Comparison of ENCODE assay signal across 20 mouse cellular contexts in the genomic region with DNA sequence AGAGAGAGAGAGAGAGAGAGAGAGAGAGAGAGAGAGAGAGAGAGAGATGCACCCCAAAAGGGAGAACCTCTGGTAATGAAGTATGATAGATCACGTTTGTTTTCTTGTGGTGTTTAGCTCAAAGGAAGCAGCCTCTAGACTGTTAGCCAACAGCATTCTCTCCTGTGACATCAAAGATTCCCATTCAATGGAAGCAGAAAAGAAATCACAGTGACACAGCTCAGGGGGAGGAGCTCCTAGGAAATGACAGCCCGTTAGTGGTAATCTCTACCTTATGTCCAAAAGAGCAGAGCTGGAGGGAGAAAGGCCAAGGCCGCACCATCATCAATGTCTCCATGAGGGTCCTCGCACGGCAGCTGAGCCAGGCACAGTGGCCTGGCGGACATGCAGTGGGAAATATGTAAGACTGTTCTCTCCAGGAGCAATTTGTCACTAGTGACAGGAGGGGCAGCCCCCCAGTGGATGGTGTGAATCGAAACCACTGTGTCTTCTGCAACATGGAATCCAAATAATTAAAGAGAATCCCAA.
DNase-seq lines count a peak whose midpoint lies in the region; ATAC-seq lines count a peak whose summit lies in the region.
"Had no signal": no experiment of that assay in that cellular context is flagged by ENCODE, and none has a peak within 500 bp of the region (broad histone marks: within the 10 kb centered on the region; RNA-seq: fewer than 3 reads in every experiment).

No protein-coding gene starts in this region.

- H3K4me1 ChIP-seq in embryonic facial prominence, embryonic 11.5 days (ENCODE audit: control insufficient read depth, insufficient read depth, low read length): peaks cover 2% of the 10 kb centered on the region; the same call in 1 of the 2 replicates
- peaks cover 3% of the 10 kb centered on the region; the same call in 1 of the 2 replicates for H3K4me1 ChIP-seq in hindbrain, embryonic 11.5 days (replicated peaks; ENCODE audit: control insufficient read depth, insufficient read depth, low read length)
- peaks cover 18% of the 10 kb centered on the region for H3K4me1 ChIP-seq in midbrain, embryonic 14.5 days (ENCODE audit: control insufficient read depth, insufficient read depth, low read length)
- H3K4me1 ChIP-seq: liver, embryonic 15.5 days had no signal

- 44% methylated on average over 7 of the region's 7 CpGs for WGBS in embryonic facial prominence, embryonic 11.5 days
- 36% methylated on average over 7 of the region's 7 CpGs for WGBS in hindbrain, embryonic 11.5 days
- WGBS in midbrain, embryonic 14.5 days: 28% methylated on average over 7 of the region's 7 CpGs

- no peaks in the 10 kb centered on the region for H3K9me3 ChIP-seq in embryonic facial prominence, embryonic 11.5 days (replicated peaks; ENCODE audit: control insufficient read depth, low read length)
- no peaks in the 10 kb centered on the region for H3K9me3 ChIP-seq in hindbrain, embryonic 11.5 days (ENCODE audit: control insufficient read depth, low read length)
- no peaks in the 10 kb centered on the region for H3K9me3 ChIP-seq in midbrain, embryonic 14.5 days (ENCODE audit: control insufficient read depth, low read length)
- H3K9me3 ChIP-seq: heart, embryonic 12.5 days; limb, embryonic 12.5 days; liver, embryonic 15.5 days had no signal

- no peak overlapping the region for H3K9ac ChIP-seq in embryonic facial prominence, embryonic 11.5 days (replicated peaks; ENCODE audit: low read length)
- H3K9ac ChIP-seq in hindbrain, embryonic 11.5 days (ENCODE audit: low read depth, low read length): 0 out of 2 replicates have a peak overlapping the region, but pooled peaks have one; percentile 5
- no peak overlapping the region; the same call in 1 of the 2 replicates for H3K9ac ChIP-seq in midbrain, embryonic 14.5 days (replicated peaks; ENCODE audit: low read length)
- H3K9ac ChIP-seq: heart, embryonic 12.5 days; limb, embryonic 12.5 days; liver, embryonic 15.5 days had no signal

- H3K36me3 ChIP-seq in embryonic facial prominence, embryonic 11.5 days (replicated peaks; ENCODE audit: control insufficient read depth, insufficient read depth, low read depth, low read length): no peaks in the 10 kb centered on the region
- no peaks in the 10 kb centered on the region for H3K36me3 ChIP-seq in hindbrain, embryonic 11.5 days (ENCODE audit: control insufficient read depth, insufficient read depth, low read length)
- H3K36me3 ChIP-seq in midbrain, embryonic 14.5 days (ENCODE audit: control insufficient read depth, insufficient read depth, low read length): no peaks in the 10 kb centered on the region
- H3K36me3 ChIP-seq: heart, embryonic 12.5 days; limb, embryonic 12.5 days; liver, embryonic 15.5 days had no signal

- no peak overlapping the region for H3K27ac ChIP-seq in embryonic facial prominence, embryonic 11.5 days (replicated peaks; ENCODE audit: low read depth, low read length)
- peak overlapping the region; percentile 39; the same call in 1 of the 2 replicates for H3K27ac ChIP-seq in hindbrain, embryonic 11.5 days (ENCODE audit: low read depth, low read length)
- peak overlapping the region; percentile 64; the same call in 1 of the 2 replicates for H3K27ac ChIP-seq in midbrain, embryonic 14.5 days (replicated peaks; ENCODE audit: low read depth, low read length)
- H3K27ac ChIP-seq: limb, embryonic 12.5 days; liver, embryonic 15.5 days; stomach, postnatal 0 days had no signal

- H3K4me2 ChIP-seq in embryonic facial prominence, embryonic 11.5 days (ENCODE audit: low read depth, low read length): no peak overlapping the region
- H3K4me2 ChIP-seq in hindbrain, embryonic 11.5 days (replicated peaks; ENCODE audit: low read depth, low read length): no peak overlapping the region
- no peak overlapping the region for H3K4me2 ChIP-seq in midbrain, embryonic 14.5 days (ENCODE audit: low read length)
- H3K4me2 ChIP-seq: heart, embryonic 12.5 days; limb, embryonic 12.5 days; liver, embryonic 15.5 days had no signal

- no peak overlapping the region for H3K4me3 ChIP-seq in embryonic facial prominence, embryonic 11.5 days (ENCODE audit: low read depth, low read length)
- no peak overlapping the region for H3K4me3 ChIP-seq in hindbrain, embryonic 11.5 days (ENCODE audit: low read depth, low read length)
- H3K4me3 ChIP-seq in midbrain, embryonic 14.5 days (replicated peaks; ENCODE audit: low read depth, low read length): no peak overlapping the region
- H3K4me3 ChIP-seq: heart, embryonic 12.5 days; limb, embryonic 12.5 days; liver, embryonic 15.5 days had no signal

- DNase-seq in R1 (ENCODE audit: low read depth, low spot score): peak; percentile 25
- DNase-seq in embryonic facial prominence, embryonic 11.5 days (ENCODE audit: low spot score): peak; percentile 31
- DNase-seq in hindbrain, embryonic 11.5 days (ENCODE audit: low spot score): peak; percentile 34
- peak; percentile 52 for DNase-seq in midbrain, embryonic 14.5 days
- no peak for DNase-seq in frontal cortex, postnatal 10 days (ENCODE audit: low spot score in 2 of 2)
- DNase-seq in thymus, postnatal 0 days (ENCODE audit: low spot score): no peak
- no peak for DNase-seq in liver
- DNase-seq in kidney, adult 11 months: no peak
- DNase-seq: B cell, adult 2 months; cerebellum, adult 11-12 months; cerebellum, postnatal 36 days; heart, postnatal 4 days; lung, postnatal 14 days; thymus, postnatal 4 days had no signal

- no peak for ATAC-seq in embryonic facial prominence, embryonic 11.5 days (replicated peaks; ENCODE audit: insufficient number of reproducible peaks, low FRiP score, low TSS enrichment, low read depth)
- ATAC-seq in hindbrain, embryonic 11.5 days (ENCODE audit: low FRiP score): peak; percentile 51
- ATAC-seq in midbrain, embryonic 14.5 days (ENCODE audit: low FRiP score, low TSS enrichment): no peak
- ATAC-seq: intestine, postnatal 0 days; Patski had no signal

- no peaks in the 10 kb centered on the region for H3K27me3 ChIP-seq in embryonic facial prominence, embryonic 11.5 days (ENCODE audit: control insufficient read depth, insufficient read depth, low read length)
- peaks cover 3% of the 10 kb centered on the region; the same call in 1 of the 2 replicates for H3K27me3 ChIP-seq in hindbrain, embryonic 11.5 days (ENCODE audit: control insufficient read depth, insufficient read depth, low read length)
- H3K27me3 ChIP-seq in midbrain, embryonic 14.5 days (ENCODE audit: control insufficient read depth, insufficient read depth, low read length): no peaks in the 10 kb centered on the region
- H3K27me3 ChIP-seq: heart, embryonic 12.5 days; limb, embryonic 12.5 days; liver, embryonic 15.5 days; Patski had no signal

Comparison
In these comparisons a context has a peak if more than half of its experiments do, and no peak if none do; other contexts are left out.
1. DNase-seq: peak in R1 (single experiment), embryonic facial prominence, embryonic 11.5 days (single experiment), hindbrain, embryonic 11.5 days (single experiment) and midbrain, embryonic 14.5 days (single experiment); none in frontal cortex, postnatal 10 days (0 of 2), thymus, postnatal 0 days (single experiment), liver (single experiment) and kidney, adult 11 months (single experiment).